In genomic region chr7:144175025-144175424, GRCm38 (mm10) we compare ENCODE assay signal across 10 mouse cellular contexts.
DNase-seq lines count a peak whose midpoint lies in the region; ATAC-seq lines count a peak whose summit lies in the region.
"Had no signal": no experiment of that assay in that cellular context is flagged by ENCODE, and none has a peak within 500 bp of the region (broad histone marks: within the 10 kb centered on the region; RNA-seq: fewer than 3 reads in every experiment).

No protein-coding gene starts in this region.

- H3K4me1 ChIP-seq in limb, embryonic 12.5 days (replicated peaks): peaks cover 6% of the 10 kb centered on the region
- peaks cover 7% of the 10 kb centered on the region for H3K4me1 ChIP-seq in limb, embryonic 10.5 days
- H3K4me1 ChIP-seq in hindbrain, embryonic 14.5 days (replicated peaks; ENCODE audit: control insufficient read depth, insufficient read depth, low read length): peaks cover 32% of the 10 kb centered on the region
- H3K4me1 ChIP-seq in neural tube, embryonic 15.5 days: peaks cover 49% of the 10 kb centered on the region
- H3K4me1 ChIP-seq in intestine, embryonic 15.5 days (replicated peaks): no peaks in the 10 kb centered on the region

- H3K9me3 ChIP-seq in limb, embryonic 12.5 days: no peaks in the 10 kb centered on the region
- H3K9me3 ChIP-seq in limb, embryonic 10.5 days (replicated peaks): no peaks in the 10 kb centered on the region
- no peaks in the 10 kb centered on the region for H3K9me3 ChIP-seq in hindbrain, embryonic 14.5 days (ENCODE audit: control insufficient read depth, low read length)
- no peaks in the 10 kb centered on the region for H3K9me3 ChIP-seq in neural tube, embryonic 15.5 days (replicated peaks)
- H3K9me3 ChIP-seq in intestine, embryonic 15.5 days: no peaks in the 10 kb centered on the region
- H3K9me3 ChIP-seq: stomach, embryonic 15.5 days had no signal

- peak; percentile 40 to 46 for DNase-seq in cerebellum, postnatal 10 days
- no peak for DNase-seq in cerebellum, adult 11-12 months
- no peak for DNase-seq in limb, embryonic 10.5 days (ENCODE audit: low spot score)
- peak; percentile 43 for DNase-seq in hindbrain, embryonic 14.5 days (ENCODE audit: low spot score)

- H3K27ac ChIP-seq in limb, embryonic 12.5 days: no peak overlapping the region
- no peak overlapping the region for H3K27ac ChIP-seq in limb, embryonic 10.5 days
- peak overlapping the region; percentile 89 for H3K27ac ChIP-seq in hindbrain, embryonic 14.5 days
- peak overlapping the region; percentile 94 for H3K27ac ChIP-seq in neural tube, embryonic 15.5 days (replicated peaks)
- H3K27ac ChIP-seq in intestine, embryonic 15.5 days: no peak overlapping the region
- H3K27ac ChIP-seq: stomach, embryonic 15.5 days had no signal

- no peaks in the 10 kb centered on the region for H3K36me3 ChIP-seq in limb, embryonic 12.5 days
- H3K36me3 ChIP-seq in limb, embryonic 10.5 days: no peaks in the 10 kb centered on the region
- H3K36me3 ChIP-seq in hindbrain, embryonic 14.5 days (replicated peaks; ENCODE audit: control insufficient read depth, insufficient read depth): no peaks in the 10 kb centered on the region
- H3K36me3 ChIP-seq in neural tube, embryonic 15.5 days: no peaks in the 10 kb centered on the region
- no peaks in the 10 kb centered on the region for H3K36me3 ChIP-seq in intestine, embryonic 15.5 days
- H3K36me3 ChIP-seq: stomach, embryonic 15.5 days had no signal

- H3K9ac ChIP-seq in limb, embryonic 12.5 days (replicated peaks): no peak overlapping the region
- H3K9ac ChIP-seq in hindbrain, embryonic 14.5 days: peak overlapping the region; percentile 79
- peak overlapping the region; percentile 68 for H3K9ac ChIP-seq in neural tube, embryonic 15.5 days (replicated peaks)
- H3K9ac ChIP-seq in intestine, embryonic 15.5 days: no peak overlapping the region
- H3K9ac ChIP-seq: stomach, embryonic 15.5 days had no signal

- no peak for ATAC-seq in limb, embryonic 12.5 days (ENCODE audit: insufficient number of reproducible peaks, insufficient read depth, low FRiP score, low TSS enrichment, low read depth)
- no peak for ATAC-seq in hindbrain, embryonic 14.5 days (ENCODE audit: low FRiP score)
- peak; percentile 9; the same call in 1 of the 2 replicates for ATAC-seq in neural tube, embryonic 15.5 days (ENCODE audit: low FRiP score)
- no peak for ATAC-seq in intestine, embryonic 15.5 days
- ATAC-seq in erythroid progenitor cell, adult 5-6 weeks (replicated peaks; ENCODE audit: low FRiP score, poor library complexity, severe bottlenecking): no peak

- H3K4me3 ChIP-seq in limb, embryonic 12.5 days (replicated peaks): no peak overlapping the region
- H3K4me3 ChIP-seq in limb, embryonic 10.5 days: no peak overlapping the region; the same call in 1 of the 2 replicates
- H3K4me3 ChIP-seq in hindbrain, embryonic 14.5 days (replicated peaks; ENCODE audit: low read length): peak overlapping the region; percentile 43
- peak overlapping the region; percentile 55 for H3K4me3 ChIP-seq in neural tube, embryonic 15.5 days (replicated peaks)
- H3K4me3 ChIP-seq in intestine, embryonic 15.5 days (replicated peaks): no peak overlapping the region
- H3K4me3 ChIP-seq: erythroblast, embryonic 14.5 days had no signal

- WGBS in limb, embryonic 12.5 days: 31% methylated on average over 7 of the region's 7 CpGs
- WGBS in limb, embryonic 10.5 days: 31% methylated on average over 7 of the region's 7 CpGs
- 21% methylated on average over 7 of the region's 7 CpGs for WGBS in hindbrain, embryonic 14.5 days
- 17% methylated on average over 7 of the region's 7 CpGs for WGBS in neural tube, embryonic 15.5 days
- 28% methylated on average over 7 of the region's 7 CpGs for WGBS in intestine, embryonic 15.5 days

- H3K27me3 ChIP-seq in limb, embryonic 12.5 days: peaks cover 84% of the 10 kb centered on the region
- peaks cover 57% of the 10 kb centered on the region for H3K27me3 ChIP-seq in limb, embryonic 10.5 days (ENCODE audit: low read depth, poor library complexity, severe bottlenecking)
- H3K27me3 ChIP-seq in hindbrain, embryonic 14.5 days (ENCODE audit: control insufficient read depth, insufficient read depth, low read length): 0 out of 2 replicates have a peak, but pooled peaks cover 4% of the 10 kb centered on the region
- no peaks in the 10 kb centered on the region for H3K27me3 ChIP-seq in neural tube, embryonic 15.5 days (replicated peaks)
- peaks cover 22% of the 10 kb centered on the region for H3K27me3 ChIP-seq in intestine, embryonic 15.5 days (replicated peaks)

- H3K4me2 ChIP-seq in limb, embryonic 12.5 days: peak overlapping the region; percentile 53; the same call in 1 of the 2 replicates
- peak overlapping the region; percentile 63 for H3K4me2 ChIP-seq in hindbrain, embryonic 14.5 days (replicated peaks)
- H3K4me2 ChIP-seq in neural tube, embryonic 15.5 days: peak overlapping the region; percentile 73
- H3K4me2 ChIP-seq in intestine, embryonic 15.5 days (replicated peaks): no peak overlapping the region

Comparison
In these comparisons a context has a peak if more than half of its experiments do, and no peak if none do; other contexts are left out.
1. DNase-seq: peak in cerebellum, postnatal 10 days (2 of 2) and hindbrain, embryonic 14.5 days (single experiment); none in cerebellum, adult 11-12 months (single experiment) and limb, embryonic 10.5 days (single experiment).
2. H3K27ac ChIP-seq: peak in hindbrain, embryonic 14.5 days (single experiment) and neural tube, embryonic 15.5 days (single experiment); none in limb, embryonic 12.5 days (single experiment), limb, embryonic 10.5 days (single experiment) and intestine, embryonic 15.5 days (single experiment).
3. H3K4me3 ChIP-seq: peak in hindbrain, embryonic 14.5 days (single experiment) and neural tube, embryonic 15.5 days (single experiment); none in limb, embryonic 12.5 days (single experiment), limb, embryonic 10.5 days (single experiment) and intestine, embryonic 15.5 days (single experiment).
4. H3K9ac ChIP-seq: peak in hindbrain, embryonic 14.5 days (single experiment) and neural tube, embryonic 15.5 days (single experiment); none in limb, embryonic 12.5 days (single experiment) and intestine, embryonic 15.5 days (single experiment).